Mouse (Mus musculus) CH12.LX (cell line): ENCODE measurements around the gene Grm2.

Experiments used
- TCF12 ChIP-seq: IDR thresholded peaks from 2 replicates; pipeline ENCODE4 v1.6.1; 2014; ENCODE audit warnings: low read depth, mild to moderate bottlenecking, inconsistent platforms, low read length, improper control_type of control experiment
- ZNF384 ChIP-seq: IDR thresholded peaks from 2 replicates; pipeline ENCODE4 v1.6.1; 2012; ENCODE audit warnings: low read depth, low read length, improper control_type of control experiment, inconsistent platforms

- TF ChIP-seq ZNF384 (no peak), TCF12 (no peak)
Measured at GRCm38 (mm10) chr9:106664433-106664832, 8.6 kb upstream of the Grm2 start.
